Mouse (Mus musculus): ENCODE measurements around the gene Stab1.

Gene Stab1

GRCm38 (mm10) chr14:31194891-31195513, 26.6 kb upstream of the Stab1 start:
- no peak for DNase-seq (ENCODE audit: low read depth, low spot score)

DNA sequence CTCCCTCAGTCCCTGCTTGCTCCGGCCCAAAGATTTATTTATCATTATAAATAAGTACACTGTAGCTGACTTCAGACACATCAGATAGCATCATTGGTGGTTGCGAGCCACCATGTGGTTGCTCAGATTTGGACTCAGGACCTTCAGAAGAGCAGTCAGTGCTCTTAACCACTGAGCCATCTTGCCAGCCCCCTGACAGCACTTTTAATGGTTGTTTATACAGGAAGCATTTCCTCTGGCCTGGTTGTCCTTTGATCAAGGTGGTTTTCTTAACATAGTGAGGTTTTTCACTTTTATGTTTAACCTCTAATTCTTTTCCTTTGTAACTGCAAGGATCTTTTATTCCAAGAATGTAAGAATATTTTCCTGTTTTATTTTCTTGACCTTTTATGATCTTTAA, 26.0 kb upstream of the Stab1 start:
- DNase-seq (ENCODE audit: low read depth, low spot score), result no peak

- no peak for DNase-seq (ENCODE audit: low read depth, low spot score)
These were observed 25.4 kb upstream of the Stab1 start for GRCm38 (mm10) chr14:31193791-31194190.

DNA sequence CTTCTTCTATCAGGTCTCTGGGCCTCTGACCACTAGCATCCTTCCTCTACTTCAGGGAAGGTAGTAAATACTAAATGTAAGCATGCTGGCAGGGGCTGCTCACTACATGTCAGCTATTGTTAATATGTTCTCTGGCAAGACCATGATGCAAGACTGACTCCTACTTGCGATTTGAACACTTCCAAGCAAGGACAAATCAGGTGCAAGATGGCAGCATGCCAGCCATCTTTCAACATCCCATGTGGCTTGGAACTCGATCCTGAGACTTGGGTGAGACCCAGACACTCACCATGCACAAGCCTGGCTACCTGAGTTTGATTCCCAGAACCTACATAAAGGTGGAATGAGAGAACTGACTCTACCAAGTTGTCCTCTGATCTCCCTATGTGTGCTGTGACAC, 23.5 kb upstream of the Stab1 start:
- DNase-seq (ENCODE audit: low read depth, low spot score), result no peak

DNA sequence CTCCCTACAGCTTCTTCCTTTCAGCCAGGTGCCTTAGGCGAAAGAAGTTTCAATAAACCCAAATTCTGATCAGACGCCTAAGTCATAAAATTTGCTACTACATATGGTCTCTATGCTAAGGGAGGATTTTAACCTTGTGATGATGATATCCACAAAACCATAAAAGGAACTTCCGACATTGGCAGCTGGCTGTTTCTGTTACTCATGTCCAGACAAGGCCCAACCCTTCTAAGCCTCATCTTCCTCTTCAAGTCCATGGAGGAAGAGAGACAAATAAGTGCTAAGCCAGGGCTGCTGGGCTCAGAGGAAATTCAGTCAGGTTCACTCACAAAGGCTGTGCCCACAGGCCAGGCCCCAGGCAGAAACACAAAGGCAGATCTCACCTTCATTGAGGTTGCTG, 20.9 kb upstream of the Stab1 start:
- no peak for DNase-seq (ENCODE audit: low read depth, low spot score)

- no peak for DNase-seq (ENCODE audit: low read depth, low spot score)
These were observed 20.3 kb upstream of the Stab1 start for GRCm38 (mm10) chr14:31188771-31189181.

GRCm38 (mm10) chr14:31186656-31187055, 18.2 kb upstream of the Stab1 start:
- DNase-seq (ENCODE audit: low read depth, low spot score), result no peak

DNA sequence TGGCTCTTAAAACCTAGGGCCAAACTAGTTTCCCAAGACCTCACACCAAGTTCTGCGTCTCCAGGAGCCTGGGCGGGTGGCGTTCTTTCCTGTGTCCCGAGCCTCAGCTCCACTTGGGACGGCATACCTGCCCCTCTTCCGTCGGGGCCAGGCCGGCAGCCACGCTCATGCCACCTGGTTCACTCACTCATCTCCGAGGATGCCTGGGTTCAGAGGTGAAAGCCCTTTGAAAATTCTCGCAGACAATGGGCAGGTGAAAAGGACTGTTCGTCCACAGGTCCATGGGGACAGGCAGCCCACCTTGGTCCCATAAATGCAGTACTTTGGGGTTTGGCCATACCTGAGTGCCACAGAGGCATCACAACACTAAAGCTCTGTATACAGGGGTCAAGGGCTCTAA, 15.8 kb upstream of the Stab1 start:
- no peak for DNase-seq (ENCODE audit: low read depth, low spot score)

- no peak for DNase-seq (ENCODE audit: low read depth, low spot score)
These were observed 15.1 kb upstream of the Stab1 start for GRCm38 (mm10) chr14:31183541-31183940.

DNA sequence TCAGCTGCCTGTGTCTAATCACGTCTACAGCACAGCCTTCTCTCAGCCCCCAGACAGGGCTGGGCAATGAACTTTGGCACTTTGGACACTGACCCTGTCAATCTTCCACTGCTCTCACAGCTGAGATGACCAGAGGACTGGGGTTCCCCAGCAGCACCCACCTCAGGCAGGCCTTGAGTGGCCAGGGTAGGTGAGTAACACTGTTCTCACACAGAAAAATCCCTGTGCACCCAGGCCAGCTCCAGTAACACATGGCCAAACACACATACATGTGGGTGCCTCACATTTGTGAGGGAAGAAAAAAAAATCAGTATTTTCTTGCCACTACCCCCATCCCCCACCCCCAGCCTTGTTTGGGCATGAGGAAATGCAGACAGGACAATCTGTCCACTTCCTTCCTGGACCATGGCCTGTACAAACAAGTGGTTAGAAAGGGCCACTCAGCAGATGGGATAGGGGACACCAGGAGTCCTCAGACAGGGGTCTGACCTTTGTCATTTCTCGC, 14.4 kb upstream of the Stab1 start:
- no peak for DNase-seq (ENCODE audit: low read depth, low spot score)

DNA sequence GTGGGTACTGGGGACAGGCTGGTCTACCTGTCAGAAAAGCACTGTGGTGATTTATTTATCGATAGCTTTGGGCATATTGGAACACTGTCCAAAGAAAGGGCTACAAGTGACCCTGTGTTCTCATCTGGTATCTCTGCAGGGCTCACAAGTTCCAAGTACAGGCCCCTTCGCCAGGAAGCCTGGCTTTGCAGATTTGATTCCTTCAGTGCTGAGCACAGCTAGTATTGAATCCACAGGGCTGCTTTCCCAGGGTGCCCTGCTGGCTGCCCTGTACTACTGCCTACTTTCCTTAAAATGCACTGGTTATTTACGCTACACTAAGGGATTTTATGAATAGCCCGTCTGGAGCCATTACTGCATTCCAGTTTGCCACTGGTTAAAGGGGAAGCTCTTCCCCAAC, 13.1 kb upstream of the Stab1 start:
- DNase-seq (ENCODE audit: low read depth, low spot score), result no peak

- no peak for DNase-seq (ENCODE audit: low read depth, low spot score)
These were observed 11.4 kb upstream of the Stab1 start for GRCm38 (mm10) chr14:31179677-31180365.

GRCm38 (mm10) chr14:31177715-31178114, 9.3 kb upstream of the Stab1 start:
- no peak for DNase-seq (ENCODE audit: low read depth, low spot score)

- no peak for DNase-seq (ENCODE audit: low read depth, low spot score)
These were observed 8.8 kb upstream of the Stab1 start for GRCm38 (mm10) chr14:31177287-31177686.

DNA sequence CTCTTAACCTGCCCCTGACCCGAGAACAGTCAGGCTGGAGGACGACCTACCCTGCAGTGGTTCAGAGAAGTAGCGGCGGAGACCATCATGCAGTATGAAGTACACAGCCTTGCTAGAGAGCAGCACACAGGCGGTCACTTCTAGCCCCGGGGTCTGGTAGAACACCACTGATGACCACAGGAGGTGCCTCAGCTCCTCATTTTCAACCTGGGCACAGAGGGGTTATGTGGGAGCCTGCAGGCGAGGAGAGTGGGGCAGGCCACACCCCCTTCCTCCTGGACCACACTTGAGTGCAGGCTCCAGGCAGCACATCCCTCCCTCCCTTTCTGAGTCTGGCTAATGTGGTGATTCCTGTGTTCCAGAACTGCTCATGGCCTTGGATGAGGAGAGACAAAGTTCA, 5.1 kb upstream of the Stab1 start:
- no peak for DNase-seq (ENCODE audit: low read depth, low spot score)

GRCm38 (mm10) chr14:31172781-31173455, 4.5 kb upstream of the Stab1 start:
- DNase-seq (ENCODE audit: low read depth, low spot score), result no peak

GRCm38 (mm10) chr14:31171821-31172220, 3.4 kb upstream of the Stab1 start:
- DNase-seq (ENCODE audit: low read depth, low spot score), result no peak

- DNase-seq (ENCODE audit: low read depth, low spot score), result no peak
These were observed 2.9 kb upstream of the Stab1 start for GRCm38 (mm10) chr14:31171386-31171785.

GRCm38 (mm10) chr14:31170963-31171362, 2.5 kb upstream of the Stab1 start:
- DNase-seq (ENCODE audit: low read depth, low spot score), result no peak

DNA sequence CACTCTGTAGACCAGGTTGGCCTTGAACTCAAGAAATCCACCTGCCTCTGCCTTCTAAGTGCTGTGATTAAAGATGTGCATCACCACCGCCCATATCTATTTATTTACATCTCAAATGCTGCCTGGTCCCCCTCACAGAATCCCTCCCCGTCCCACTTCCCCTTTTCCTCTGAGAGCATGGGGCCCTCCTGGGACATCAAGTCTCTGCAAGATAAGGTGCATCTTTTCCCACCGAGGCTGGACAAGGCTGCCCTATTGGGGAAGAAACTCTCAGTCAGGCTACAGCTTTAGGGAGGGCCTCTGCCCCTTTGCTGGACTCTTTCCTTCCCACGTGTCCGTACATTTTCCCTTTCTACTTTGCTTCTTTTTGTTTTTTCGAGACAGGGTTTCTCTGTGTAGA, 1.1 kb upstream of the Stab1 start:
- no peak for DNase-seq (ENCODE audit: low read depth, low spot score)

GRCm38 (mm10) chr14:31166827-31167226, 1.6 kb downstream of the Stab1 start:
- DNase-seq (ENCODE audit: low read depth, low spot score), result no peak

- DNase-seq (ENCODE audit: low read depth, low spot score), result no peak
These were observed 2.3 kb downstream of the Stab1 start for GRCm38 (mm10) chr14:31165991-31166630.
